Mouse (Mus musculus): Measurements from ENCODE around the gene Prss29. TPM values are rescaled to one million over a fixed set of nuclear protein-coding genes. Genes with fewer than 3 reads are reported as not detected.

The Prss29 gene
- polyA plus RNA-seq, 1 experiment from 2014 or later = not detected

- Histone ChIP-seq H3K27ac (ENCODE audit: low read depth, low read length) (no peak overlapping the region), H3K9me3 (ENCODE audit: control insufficient read depth, low read length) (no peaks in the 10 kb centered on the region), H3K9ac (ENCODE audit: low read length) (no peak overlapping the region), H3K36me3 (ENCODE audit: control insufficient read depth, insufficient read depth, low read length) (no peaks in the 10 kb centered on the region), H3K4me3 (ENCODE audit: low read depth, low read length) (no peak overlapping the region), H3K27me3 (ENCODE audit: control insufficient read depth, insufficient read depth, low read length) (no peaks in the 10 kb centered on the region), H3K4me2 (no peak overlapping the region), H3K4me1 (ENCODE audit: control insufficient read depth, insufficient read depth, low read length) (no peaks in the 10 kb centered on the region)
- WGBS = 21% methylated on average over 3 of the region's 3 CpGs
- no peak for ATAC-seq (ENCODE audit: low FRiP score)
- DNase-seq (ENCODE audit: low spot score, missing footprints) = peak; percentile 96
Observed at GRCm38 (mm10) chr17:25285033-25285432, 33.4 kb upstream of the Prss29 start.

- Histone ChIP-seq H3K27ac (ENCODE audit: low read depth, low read length) (no peak overlapping the region), H3K4me1 (ENCODE audit: control insufficient read depth, insufficient read depth, low read length) (no peaks in the 10 kb centered on the region), H3K9me3 (ENCODE audit: control insufficient read depth, low read length) (no peaks in the 10 kb centered on the region), H3K4me2 (no peak overlapping the region), H3K9ac (ENCODE audit: low read length) (no peak overlapping the region), H3K4me3 (ENCODE audit: low read depth, low read length) (no peak overlapping the region), H3K36me3 (ENCODE audit: control insufficient read depth, insufficient read depth, low read length) (no peaks in the 10 kb centered on the region), H3K27me3 (ENCODE audit: control insufficient read depth, insufficient read depth, low read length) (no peaks in the 10 kb centered on the region)
- DNase-seq (ENCODE audit: low spot score, missing footprints) (peak; percentile 91), ATAC-seq (ENCODE audit: low FRiP score) (no peak)
- WGBS = 32% methylated on average over 4 of the region's 4 CpGs
Observed at GRCm38 (mm10) chr17:25288842-25289241, 29.6 kb upstream of the Prss29 start.

- H3K27ac ChIP-seq (ENCODE audit: low read depth, low read length) = no peak overlapping the region
- H3K4me1 ChIP-seq (ENCODE audit: control insufficient read depth, insufficient read depth, low read length) = no peaks in the 10 kb centered on the region
- H3K36me3 ChIP-seq (ENCODE audit: control insufficient read depth, insufficient read depth, low read length) = no peaks in the 10 kb centered on the region
- no peak for DNase-seq (ENCODE audit: low spot score, missing footprints)
- no peaks in the 10 kb centered on the region for H3K9me3 ChIP-seq (ENCODE audit: control insufficient read depth, low read length)
- no peak overlapping the region for H3K4me2 ChIP-seq
- H3K4me3 ChIP-seq (ENCODE audit: low read depth, low read length) = no peak overlapping the region
- no peaks in the 10 kb centered on the region for H3K27me3 ChIP-seq (ENCODE audit: control insufficient read depth, insufficient read depth, low read length)
- H3K9ac ChIP-seq (ENCODE audit: low read length) = no peak overlapping the region
- whole genome bisulfite sequencing = 25% methylated on average over 4 of the region's 4 CpGs
- no peak for ATAC-seq (ENCODE audit: low FRiP score)
Observed at GRCm38 (mm10) chr17:25290411-25290810, 28.0 kb upstream of the Prss29 start.

- WGBS = 82% methylated on average over 5 of the region's 5 CpGs
- no peak overlapping the region for H3K4me3 ChIP-seq (ENCODE audit: low read depth, low read length)
- H3K4me1 ChIP-seq (ENCODE audit: control insufficient read depth, insufficient read depth, low read length) = no peaks in the 10 kb centered on the region
Observed at GRCm38 (mm10) chr17:25293495-25293894, 25.0 kb upstream of the Prss29 start.

DNA sequence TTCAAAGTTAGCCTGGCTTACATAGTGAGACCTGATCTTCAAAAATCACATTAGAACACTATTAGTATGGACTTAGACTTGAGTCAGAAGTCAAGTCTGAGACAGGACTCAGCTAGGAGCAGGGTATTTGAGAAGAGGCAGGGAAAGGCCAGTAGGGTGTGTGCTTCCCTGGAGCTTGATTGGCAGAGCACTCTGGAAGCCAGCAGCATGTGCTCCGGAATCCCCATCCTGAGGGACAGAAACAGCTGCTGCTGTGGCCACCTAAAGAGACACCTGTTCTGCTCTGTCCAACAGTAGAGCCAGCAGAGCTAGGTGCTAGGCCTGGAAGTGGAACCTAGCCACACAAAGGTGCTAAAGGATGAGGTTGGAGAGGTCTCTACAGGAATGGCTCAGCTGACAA, 24.3 kb upstream of the Prss29 start:
- no peaks in the 10 kb centered on the region for H3K4me1 ChIP-seq (ENCODE audit: control insufficient read depth, insufficient read depth, low read length)
- no peak overlapping the region for H3K4me2 ChIP-seq
- no peaks in the 10 kb centered on the region for H3K27me3 ChIP-seq (ENCODE audit: control insufficient read depth, insufficient read depth, low read length)
- H3K4me3 ChIP-seq (ENCODE audit: low read depth, low read length) = no peak overlapping the region
- no peak overlapping the region for H3K9ac ChIP-seq (ENCODE audit: low read length)
- H3K9me3 ChIP-seq (ENCODE audit: control insufficient read depth, low read length) = no peaks in the 10 kb centered on the region
- WGBS = 63% methylated on average over 1 of the region's 1 CpGs
- ATAC-seq (ENCODE audit: low FRiP score) (no peak), DNase-seq (ENCODE audit: low spot score, missing footprints) (no peak)
- no peak overlapping the region for H3K27ac ChIP-seq (ENCODE audit: low read depth, low read length)
- no peaks in the 10 kb centered on the region for H3K36me3 ChIP-seq (ENCODE audit: control insufficient read depth, insufficient read depth, low read length)

More at GRCm38 (mm10) chr17:25293495-25293894, 25.0 kb upstream of the Prss29 start:
- Histone ChIP-seq H3K4me2 (no peak overlapping the region), H3K27ac (ENCODE audit: low read depth, low read length) (no peak overlapping the region), H3K9ac (ENCODE audit: low read length) (no peak overlapping the region), H3K36me3 (ENCODE audit: control insufficient read depth, insufficient read depth, low read length) (no peaks in the 10 kb centered on the region), H3K27me3 (ENCODE audit: control insufficient read depth, insufficient read depth, low read length) (no peaks in the 10 kb centered on the region), H3K9me3 (ENCODE audit: control insufficient read depth, low read length) (no peaks in the 10 kb centered on the region)
- no peak for DNase-seq (ENCODE audit: low spot score, missing footprints)
- ATAC-seq (ENCODE audit: low FRiP score) = no peak

GRCm38 (mm10) chr17:25298094-25298493, 20.4 kb upstream of the Prss29 start, which contains the start of gene Prss34:
Gene Prss34 (plus strand): TSS chr17:25298394.
- WGBS = 87% methylated on average over 5 of the region's 5 CpGs
- no peaks in the 10 kb centered on the region for H3K4me1 ChIP-seq (ENCODE audit: control insufficient read depth, insufficient read depth, low read length)
- no peak for ATAC-seq (ENCODE audit: low FRiP score)

GRCm38 (mm10) chr17:25308346-25308745, 10.1 kb upstream of the Prss29 start, which contains the start of gene Prss28:
Gene Prss28 (plus strand): TSS chr17:25308646.
- H3K27ac ChIP-seq (ENCODE audit: low read depth, low read length) = no peak within 1 kb of the TSS
- H3K9ac ChIP-seq (ENCODE audit: low read length) = no peak within 1 kb of the TSS
- DNase-seq (ENCODE audit: low spot score, missing footprints) (no peak), ATAC-seq (ENCODE audit: low FRiP score) (no peak)
- H3K4me3 ChIP-seq (ENCODE audit: low read depth, low read length) = no peak within 1 kb of the TSS
- H3K4me1 ChIP-seq (ENCODE audit: control insufficient read depth, insufficient read depth, low read length) = no peaks in the 10 kb centered on the region
- H3K4me2 ChIP-seq = no peak within 1 kb of the TSS
- H3K27me3 ChIP-seq (ENCODE audit: control insufficient read depth, insufficient read depth, low read length) = no peaks in the 10 kb centered on the region
- H3K36me3 ChIP-seq (ENCODE audit: control insufficient read depth, insufficient read depth, low read length) = no peaks in the 10 kb centered on the region
- H3K9me3 ChIP-seq (ENCODE audit: control insufficient read depth, low read length) = no peaks in the 10 kb centered on the region
- 81% methylated on average over 4 of the region's 4 CpGs for WGBS

More at GRCm38 (mm10) chr17:25298094-25298493, 20.4 kb upstream of the Prss29 start, which contains the start of gene Prss34:
- H3K9ac ChIP-seq (ENCODE audit: low read length) = no peak within 1 kb of the TSS
- H3K27me3 ChIP-seq (ENCODE audit: control insufficient read depth, insufficient read depth, low read length) = no peaks in the 10 kb centered on the region
- no peak for DNase-seq (ENCODE audit: low spot score, missing footprints)
- no peak within 1 kb of the TSS for H3K4me2 ChIP-seq
- H3K27ac ChIP-seq (ENCODE audit: low read depth, low read length) = no peak within 1 kb of the TSS
- H3K4me3 ChIP-seq (ENCODE audit: low read depth, low read length) = no peak within 1 kb of the TSS
- H3K36me3 ChIP-seq (ENCODE audit: control insufficient read depth, insufficient read depth, low read length) = no peaks in the 10 kb centered on the region
- no peaks in the 10 kb centered on the region for H3K9me3 ChIP-seq (ENCODE audit: control insufficient read depth, low read length)

GRCm38 (mm10) chr17:25320819-25321218, 2.4 kb downstream of the Prss29 start:
- no peak overlapping the region for H3K4me3 ChIP-seq (ENCODE audit: low read depth, low read length)
- no peaks in the 10 kb centered on the region for H3K4me1 ChIP-seq (ENCODE audit: control insufficient read depth, insufficient read depth, low read length)
- no peak overlapping the region for H3K4me2 ChIP-seq
- H3K27me3 ChIP-seq (ENCODE audit: control insufficient read depth, insufficient read depth, low read length) = no peaks in the 10 kb centered on the region
- H3K36me3 ChIP-seq (ENCODE audit: control insufficient read depth, insufficient read depth, low read length) = no peaks in the 10 kb centered on the region
- no peak overlapping the region for H3K27ac ChIP-seq (ENCODE audit: low read depth, low read length)
- H3K9ac ChIP-seq (ENCODE audit: low read length) = no peak overlapping the region
- no peak for ATAC-seq (ENCODE audit: low FRiP score)
- DNase-seq (ENCODE audit: low spot score, missing footprints) = no peak
- H3K9me3 ChIP-seq (ENCODE audit: control insufficient read depth, low read length) = no peaks in the 10 kb centered on the region
- WGBS = 91% methylated on average over 8 of the region's 8 CpGs

- Histone ChIP-seq H3K9me3 (ENCODE audit: control insufficient read depth, low read length) (no peaks in the 10 kb centered on the region), H3K27me3 (ENCODE audit: control insufficient read depth, insufficient read depth, low read length) (no peaks in the 10 kb centered on the region), H3K4me1 (ENCODE audit: control insufficient read depth, insufficient read depth, low read length) (no peaks in the 10 kb centered on the region), H3K36me3 (ENCODE audit: control insufficient read depth, insufficient read depth, low read length) (no peaks in the 10 kb centered on the region), H3K4me3 (ENCODE audit: low read depth, low read length) (no peak overlapping the region), H3K9ac (ENCODE audit: low read length) (no peak overlapping the region), H3K27ac (ENCODE audit: low read depth, low read length) (no peak overlapping the region), H3K4me2 (no peak overlapping the region)
- WGBS = 27% methylated on average over 2 of the region's 2 CpGs
- no peak for ATAC-seq (ENCODE audit: low FRiP score)
- no peak for DNase-seq (ENCODE audit: low spot score, missing footprints)
Observed at GRCm38 (mm10) chr17:25322930-25323329, 4.5 kb downstream of the Prss29 start.
